Mouse (Mus musculus) stomach, postnatal 0 days (tissue): ENCODE data around the gene Nfxl1.

ENCODE experiments used
- CTCF ChIP-seq: IDR thresholded peaks from 2 replicates; pipeline ENCODE4 v1.5.1; 2016; ENCODE audit warnings: antibody characterized with exemption, low read depth, mild to moderate bottlenecking, moderate library complexity
- EP300 ChIP-seq: optimal IDR thresholded peaks from 2 replicates; pipeline ENCODE3; 2016; ENCODE audit warnings: antibody characterized with exemption

- TF ChIP-seq CTCF (no peak), EP300 (no peak)
Observed at GRCm38 (mm10) chr5:72603138-72603537, 43.7 kb upstream of the Nfxl1 start.
